Mouse (Mus musculus): Measurements from ENCODE around the gene C87436. TPM values are rescaled to one million over a fixed set of nuclear protein-coding genes. Genes with fewer than 3 reads are reported as not detected.

C87436 gene
- polyA plus RNA-seq, 1 experiment, result 13.4 TPM

- Histone ChIP-seq H3K4me1 (ENCODE audit: control insufficient read depth, insufficient read depth, low read length) (peaks cover 14% of the 10 kb centered on the region), H3K4me3 (replicated peaks; ENCODE audit: extremely low read depth, low read depth, low read length) (peak overlapping the region; percentile 69)
- no peak for TF ChIP-seq CTCF (IDR thresholded peaks at IDR 0.05; ENCODE audit: insufficient read depth, low read length)
- no peak for TF ChIP-seq POLR2A (IDR thresholded peaks at IDR 0.05; ENCODE audit: borderline replicate concordance, extremely low read depth, low read depth, low read length)
- 41% methylated on average over 11 of the region's 11 CpGs for WGBS
- no peak for DNase-seq
Measured at GRCm38 (mm10) chr6:86497942-86498732, 60.0 kb downstream of the C87436 start.

GRCm38 (mm10) chr6:86499571-86500109 is 61.5 kb downstream of the C87436 start:
- TF ChIP-seq CTCF (IDR thresholded peaks at IDR 0.05; ENCODE audit: insufficient read depth, low read length) (no peak), POLR2A (IDR thresholded peaks at IDR 0.05; ENCODE audit: borderline replicate concordance, extremely low read depth, low read depth, low read length) (no peak)
- H3K4me3 ChIP-seq (replicated peaks; ENCODE audit: extremely low read depth, low read depth, low read length), result no peak overlapping the region
- H3K4me1 ChIP-seq (ENCODE audit: control insufficient read depth, insufficient read depth, low read length), result peaks cover 12% of the 10 kb centered on the region
- no peak for DNase-seq
- WGBS, result 72% methylated on average over 5 of the region's 5 CpGs

GRCm38 (mm10) chr6:86503513-86503912 is 65.3 kb downstream of the C87436 start:
- DNase-seq, result no peak
- no peak for TF ChIP-seq CTCF (IDR thresholded peaks at IDR 0.05; ENCODE audit: insufficient read depth, low read length)
- no peak for TF ChIP-seq POLR2A (IDR thresholded peaks at IDR 0.05; ENCODE audit: borderline replicate concordance, extremely low read depth, low read depth, low read length)
- 64% methylated on average over 4 of the region's 4 CpGs for WGBS
- no peak overlapping the region for H3K4me3 ChIP-seq (replicated peaks; ENCODE audit: extremely low read depth, low read depth, low read length)
- no peaks in the 10 kb centered on the region for H3K4me1 ChIP-seq (ENCODE audit: control insufficient read depth, insufficient read depth, low read length)

- no peak for TF ChIP-seq POLR2A (IDR thresholded peaks at IDR 0.05; ENCODE audit: borderline replicate concordance, extremely low read depth, low read depth, low read length)
- TF ChIP-seq CTCF (IDR thresholded peaks at IDR 0.05; ENCODE audit: insufficient read depth, low read length), result no peak
- Histone ChIP-seq H3K4me1 (ENCODE audit: control insufficient read depth, insufficient read depth, low read length) (no peaks in the 10 kb centered on the region), H3K4me3 (replicated peaks; ENCODE audit: extremely low read depth, low read depth, low read length) (no peak overlapping the region)
- peak; percentile 27 for DNase-seq
- 47% methylated on average over 7 of the region's 7 CpGs for WGBS
Measured at GRCm38 (mm10) chr6:86505671-86506070, 67.5 kb downstream of the C87436 start.

- no peak for DNase-seq
- Histone ChIP-seq H3K4me1 (ENCODE audit: control insufficient read depth, insufficient read depth, low read length) (no peaks in the 10 kb centered on the region), H3K4me3 (replicated peaks; ENCODE audit: extremely low read depth, low read depth, low read length) (no peak overlapping the region)
- 71% methylated on average over 3 of the region's 3 CpGs for WGBS
- TF ChIP-seq POLR2A (IDR thresholded peaks at IDR 0.05; ENCODE audit: borderline replicate concordance, extremely low read depth, low read depth, low read length), result no peak
- TF ChIP-seq CTCF (IDR thresholded peaks at IDR 0.05; ENCODE audit: insufficient read depth, low read length), result no peak
Measured at GRCm38 (mm10) chr6:86506309-86506708, 68.1 kb downstream of the C87436 start.

- TF ChIP-seq CTCF (IDR thresholded peaks at IDR 0.05; ENCODE audit: insufficient read depth, low read length), result no peak
- H3K4me1 ChIP-seq (ENCODE audit: control insufficient read depth, insufficient read depth, low read length), result no peaks in the 10 kb centered on the region
- no peak for DNase-seq
- no peak overlapping the region for H3K4me3 ChIP-seq (replicated peaks; ENCODE audit: extremely low read depth, low read depth, low read length)
Measured at GRCm38 (mm10) chr6:86507116-86507515, 68.9 kb downstream of the C87436 start.

- WGBS, result 80% methylated on average over 3 of the region's 3 CpGs
- Histone ChIP-seq H3K4me3 (replicated peaks; ENCODE audit: extremely low read depth, low read depth, low read length) (no peak overlapping the region), H3K4me1 (ENCODE audit: control insufficient read depth, insufficient read depth, low read length) (no peaks in the 10 kb centered on the region)
- TF ChIP-seq CTCF (IDR thresholded peaks at IDR 0.05; ENCODE audit: insufficient read depth, low read length) (no peak), POLR2A (IDR thresholded peaks at IDR 0.05; ENCODE audit: borderline replicate concordance, extremely low read depth, low read depth, low read length) (no peak)
- DNase-seq, result no peak
Measured at GRCm38 (mm10) chr6:86508736-86509135, 70.6 kb downstream of the C87436 start.

GRCm38 (mm10) chr6:86509194-86509865 is 71.2 kb downstream of the C87436 start:
- WGBS, result 83% methylated on average over 4 of the region's 4 CpGs
- TF ChIP-seq POLR2A (IDR thresholded peaks at IDR 0.05; ENCODE audit: borderline replicate concordance, extremely low read depth, low read depth, low read length) (no peak), CTCF (IDR thresholded peaks at IDR 0.05; ENCODE audit: insufficient read depth, low read length) (no peak)
- Histone ChIP-seq H3K4me1 (ENCODE audit: control insufficient read depth, insufficient read depth, low read length) (no peaks in the 10 kb centered on the region), H3K4me3 (replicated peaks; ENCODE audit: extremely low read depth, low read depth, low read length) (no peak overlapping the region)
- no peak for DNase-seq

- 67% methylated on average over 3 of the region's 3 CpGs for WGBS
- TF ChIP-seq CTCF (IDR thresholded peaks at IDR 0.05; ENCODE audit: insufficient read depth, low read length) (no peak), POLR2A (IDR thresholded peaks at IDR 0.05; ENCODE audit: borderline replicate concordance, extremely low read depth, low read depth, low read length) (no peak)
- DNase-seq, result no peak
- Histone ChIP-seq H3K4me3 (replicated peaks; ENCODE audit: extremely low read depth, low read depth, low read length) (no peak overlapping the region), H3K4me1 (ENCODE audit: control insufficient read depth, insufficient read depth, low read length) (no peaks in the 10 kb centered on the region)
Measured at GRCm38 (mm10) chr6:86509866-86510200, 71.7 kb downstream of the C87436 start.

GRCm38 (mm10) chr6:86510979-86511378 is 72.8 kb downstream of the C87436 start:
- no peak overlapping the region for H3K4me3 ChIP-seq (replicated peaks; ENCODE audit: extremely low read depth, low read depth, low read length)
- TF ChIP-seq CTCF (IDR thresholded peaks at IDR 0.05; ENCODE audit: insufficient read depth, low read length) (no peak), POLR2A (IDR thresholded peaks at IDR 0.05; ENCODE audit: borderline replicate concordance, extremely low read depth, low read depth, low read length) (no peak)
- 50% methylated on average over 4 of the region's 4 CpGs for WGBS
- H3K4me1 ChIP-seq (ENCODE audit: control insufficient read depth, insufficient read depth, low read length), result no peaks in the 10 kb centered on the region
- DNase-seq, result no peak

Measured in lung, adult 2 months (tissue).